Mouse (Mus musculus): ENCODE measurements around the gene Gm29609. TPM values are rescaled to one million over a fixed set of nuclear protein-coding genes. Genes with fewer than 3 reads are reported as not detected.

Gm29609 gene
- polyA plus RNA-seq, 1 experiment from 2014 or later, result 0.89 TPM

- WGBS, result 39% methylated on average over 3 of the region's 3 CpGs
- H3K27me3 ChIP-seq (ENCODE audit: insufficient read depth, poor library complexity, severe bottlenecking), result peaks cover 9% of the 10 kb centered on the region; the same call in 1 of the 2 replicates
- no peaks in the 10 kb centered on the region for H3K9me3 ChIP-seq
- DNase-seq (ENCODE audit: low spot score), result no peak
- H3K27ac ChIP-seq, result no peak within 1 kb of the TSS
- H3K4me1 ChIP-seq (replicated peaks), result no peaks in the 10 kb centered on the region
- no peaks in the 10 kb centered on the region for H3K36me3 ChIP-seq
- no peak within 1 kb of the TSS for H3K4me3 ChIP-seq
Measured at GRCm38 (mm10) chr5:31116354-31116753, 63.4 kb downstream of the Gm29609 start, which contains the start of gene Trim54. Trim54 (plus strand) TSS chr5:31116712.

- Histone ChIP-seq H3K36me3 (no peaks in the 10 kb centered on the region), H3K27ac (no peak overlapping the region), H3K4me3 (no peak overlapping the region), H3K27me3 (ENCODE audit: insufficient read depth, poor library complexity, severe bottlenecking) (peaks cover 3% of the 10 kb centered on the region; the same call in 1 of the 2 replicates), H3K9me3 (no peaks in the 10 kb centered on the region), H3K4me1 (replicated peaks) (no peaks in the 10 kb centered on the region)
- no peak for DNase-seq (ENCODE audit: low spot score)
- 39% methylated on average over 7 of the region's 7 CpGs for WGBS
Measured at GRCm38 (mm10) chr5:31110781-31111180, 68.9 kb downstream of the Gm29609 start.

- peaks cover 3% of the 10 kb centered on the region; the same call in 1 of the 2 replicates for H3K27me3 ChIP-seq (ENCODE audit: insufficient read depth, poor library complexity, severe bottlenecking)
- no peaks in the 10 kb centered on the region for H3K36me3 ChIP-seq
- no peak within 1 kb of the TSS for H3K4me3 ChIP-seq
- no peak within 1 kb of the TSS for H3K27ac ChIP-seq
- 91% methylated on average over 18 of the region's 18 CpGs for WGBS
- no peaks in the 10 kb centered on the region for H3K4me1 ChIP-seq (replicated peaks)
- no peaks in the 10 kb centered on the region for H3K9me3 ChIP-seq
- no peak for DNase-seq (ENCODE audit: low spot score)
Measured at GRCm38 (mm10) chr5:31108000-31108490, 71.7 kb downstream of the Gm29609 start, which contains the start of gene Slc30a3. Slc30a3 (minus strand) TSS chr5:31108237.

DNA sequence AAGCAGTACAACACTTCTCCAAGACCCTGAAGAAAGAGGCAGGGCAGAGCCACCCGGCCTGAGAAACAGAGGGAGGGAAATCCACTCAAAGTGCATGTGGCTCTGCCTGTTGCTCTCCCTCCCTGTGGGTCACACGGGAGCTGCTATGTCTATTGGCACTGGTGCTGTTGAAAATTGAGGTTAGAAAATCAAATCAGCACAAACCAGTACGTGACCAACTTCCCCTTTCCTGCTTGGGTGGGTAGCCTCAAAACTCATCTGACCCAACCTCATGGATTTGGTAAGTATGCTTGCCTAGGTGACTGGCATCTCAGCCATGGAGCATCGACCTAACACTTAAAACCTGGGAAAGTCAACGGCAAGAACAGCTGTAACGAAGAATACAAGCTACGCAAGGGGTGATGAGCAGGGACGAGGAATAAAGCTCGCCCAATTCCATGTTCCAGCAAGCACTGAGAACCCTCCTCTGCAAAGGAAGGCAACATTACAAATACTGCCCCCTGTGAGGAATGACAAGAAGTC is 73.8 kb downstream of the Gm29609 start, which contains the start of gene Dnajc5g:
Gene Dnajc5g, plus strand, starts transcription at position 472 of the 522 bp plus-strand sequence.
- Histone ChIP-seq H3K4me3 (no peak within 1 kb of the TSS), H3K4me1 (replicated peaks) (no peaks in the 10 kb centered on the region), H3K27me3 (ENCODE audit: insufficient read depth, poor library complexity, severe bottlenecking) (peaks cover 3% of the 10 kb centered on the region; the same call in 1 of the 2 replicates), H3K36me3 (no peaks in the 10 kb centered on the region), H3K27ac (no peak within 1 kb of the TSS), H3K9me3 (no peaks in the 10 kb centered on the region)
- 84% methylated on average over 9 of the region's 9 CpGs for WGBS
- DNase-seq (ENCODE audit: low spot score), result no peak

DNA sequence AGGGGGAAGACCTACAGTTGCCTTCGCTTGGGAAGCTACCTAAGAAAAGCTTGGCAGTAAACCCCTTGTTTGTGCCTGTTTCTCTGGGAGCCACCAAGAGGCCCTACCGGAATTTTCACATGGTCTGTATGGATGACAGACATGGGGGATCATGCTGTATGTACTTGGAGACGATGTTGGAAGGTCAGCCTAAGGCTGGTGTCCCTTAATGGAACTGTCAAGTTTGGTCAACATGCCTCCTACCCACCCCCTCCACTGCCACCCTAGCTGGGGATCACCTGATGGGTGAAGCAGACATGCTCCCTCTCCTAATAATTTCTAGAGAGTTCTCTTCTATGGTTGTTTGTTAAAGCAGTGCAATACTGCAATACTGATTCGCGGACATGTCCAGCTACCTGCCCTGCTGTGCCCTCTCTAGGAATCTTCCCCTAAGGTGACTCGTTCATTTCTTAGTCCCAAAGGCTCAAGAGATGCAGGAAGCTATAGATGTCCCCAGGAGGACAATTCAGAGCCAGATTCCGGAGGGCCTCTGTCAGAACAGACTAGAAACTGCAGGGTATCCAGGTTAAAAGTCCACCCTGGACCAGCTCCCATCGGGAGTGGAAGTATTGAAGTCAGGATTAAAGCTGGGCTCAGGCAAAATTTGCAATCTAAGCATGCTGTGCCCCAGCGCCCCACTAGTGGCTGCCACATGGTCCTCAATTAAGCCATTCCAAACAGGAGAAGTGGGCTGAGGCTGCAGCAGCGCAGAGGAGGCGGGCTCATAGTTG is 83.8 kb downstream of the Gm29609 start:
- WGBS, result 26% methylated on average over 11 of the region's 11 CpGs
- H3K27me3 ChIP-seq (ENCODE audit: insufficient read depth, poor library complexity, severe bottlenecking), result peaks cover 87% of the 10 kb centered on the region

DNA sequence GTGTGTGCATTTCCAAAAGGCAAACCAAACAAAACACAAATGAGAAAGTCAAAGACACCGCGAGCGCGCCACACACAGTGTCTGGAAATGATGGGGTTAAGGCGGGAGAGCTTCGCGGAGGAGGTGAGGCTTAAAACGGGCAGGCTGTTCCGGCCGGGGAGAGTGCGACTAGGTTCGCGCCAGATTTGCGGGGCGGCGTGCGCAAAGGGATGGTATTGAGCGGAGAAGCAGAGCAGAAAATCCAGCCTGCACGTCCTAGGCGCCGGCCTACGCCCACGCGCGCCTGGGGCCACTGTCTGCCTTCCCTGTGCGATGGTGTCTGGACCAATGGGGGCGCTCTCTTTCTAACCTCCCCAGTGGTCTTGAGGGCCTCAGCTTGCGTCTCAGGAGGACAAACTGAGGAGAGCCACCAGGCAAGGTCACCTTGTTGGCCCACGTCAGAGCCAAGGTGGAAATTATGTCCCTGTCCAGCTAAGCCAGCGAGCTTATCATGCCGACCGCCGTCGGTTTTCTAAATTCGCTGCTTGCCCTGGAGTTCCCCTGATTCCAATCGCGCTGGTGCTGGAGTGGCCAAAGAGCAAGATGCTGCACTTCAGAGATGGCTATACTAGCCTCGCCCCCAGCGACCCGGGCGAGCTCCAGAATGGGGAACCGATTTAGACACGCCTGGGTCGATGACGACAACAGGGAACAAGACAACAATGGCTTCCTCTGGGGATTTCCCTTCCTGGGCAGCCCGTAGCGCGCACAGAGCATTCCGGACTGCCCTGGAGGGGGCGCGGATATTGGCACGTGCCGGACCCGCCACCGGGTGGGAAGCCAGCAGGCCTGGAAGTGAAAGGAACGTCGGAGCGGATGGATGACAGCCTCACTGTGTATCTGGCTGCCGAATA is 84.7 kb downstream of the Gm29609 start:
- Histone ChIP-seq H3K9me3 (no peaks in the 10 kb centered on the region), H3K27me3 (ENCODE audit: insufficient read depth, poor library complexity, severe bottlenecking) (peaks cover 95% of the 10 kb centered on the region), H3K4me3 (peak overlapping the region; percentile 47), H3K4me1 (replicated peaks) (peaks cover 39% of the 10 kb centered on the region), H3K36me3 (no peaks in the 10 kb centered on the region), H3K27ac (no peak overlapping the region)
- peak; percentile 62 for DNase-seq (ENCODE audit: low spot score)
- under 1% methylated on average over 59 of the region's 59 CpGs for WGBS

More for the DNA sequence above, 83.8 kb downstream of the Gm29609 start:
- H3K27ac ChIP-seq, result no peak overlapping the region
- no peaks in the 10 kb centered on the region for H3K36me3 ChIP-seq
- no peak for DNase-seq (ENCODE audit: low spot score)
- H3K4me3 ChIP-seq, result peak overlapping the region; percentile 47
- H3K4me1 ChIP-seq (replicated peaks), result peaks cover 39% of the 10 kb centered on the region
- H3K9me3 ChIP-seq, result no peaks in the 10 kb centered on the region

Other genes starting within 250 kb of the Gm29609 start
- 3.7 and 6.7 TPM in 2 replicates for gene Cgref1, start 234.3 kb downstream of the Gm29609 start, polyA plus RNA-seq (2016; fragmentation: Nextera tagmentation; extraction: Ambion mirVana)
- gene Preb, start 219.6 kb downstream of the Gm29609 start, polyA plus RNA-seq (2016; fragmentation: Nextera tagmentation; extraction: Ambion mirVana), result 147 and 152 TPM in 2 replicates
- gene Tcf23, start 211.2 kb downstream of the Gm29609 start, polyA plus RNA-seq (2016; fragmentation: Nextera tagmentation; extraction: Ambion mirVana), result not detected in 2 replicates
- 86.2 and 110 TPM in 2 replicates for gene Atraid, start 131.6 kb downstream of the Gm29609 start, polyA plus RNA-seq (2016; fragmentation: Nextera tagmentation; extraction: Ambion mirVana)
- 8.1 and 10.1 TPM in 2 replicates for gene Slc5a6, start 131.0 kb downstream of the Gm29609 start, polyA plus RNA-seq (2016; fragmentation: Nextera tagmentation; extraction: Ambion mirVana)
- gene Cad, start 125.1 kb downstream of the Gm29609 start, polyA plus RNA-seq (2016; fragmentation: Nextera tagmentation; extraction: Ambion mirVana), result 43.5 and 55.9 TPM in 2 replicates
- not detected in 2 replicates for gene Dnajc5g, start 73.6 kb downstream of the Gm29609 start, polyA plus RNA-seq (2016; fragmentation: Nextera tagmentation; extraction: Ambion mirVana)
- gene Slc30a3, start 71.7 kb downstream of the Gm29609 start, polyA plus RNA-seq (2016; fragmentation: Nextera tagmentation; extraction: Ambion mirVana), result 2.1 and 9.3 TPM in 2 replicates
- gene Trim54, start 63.2 kb downstream of the Gm29609 start, polyA plus RNA-seq (2016; fragmentation: Nextera tagmentation; extraction: Ambion mirVana), result not detected in 2 replicates
- not detected in 2 replicates for gene Ucn, start 41.1 kb downstream of the Gm29609 start, polyA plus RNA-seq (2016; fragmentation: Nextera tagmentation; extraction: Ambion mirVana)
- 59.2 and 60.7 TPM in 2 replicates for gene Mpv17, start 25.7 kb downstream of the Gm29609 start, polyA plus RNA-seq (2016; fragmentation: Nextera tagmentation; extraction: Ambion mirVana)
- gene Gtf3c2, start 233 bp upstream of the Gm29609 start, polyA plus RNA-seq (2016; fragmentation: Nextera tagmentation; extraction: Ambion mirVana), result 105 and 118 TPM in 2 replicates
- gene Snx17, start 13.3 kb upstream of the Gm29609 start, polyA plus RNA-seq (2016; fragmentation: Nextera tagmentation; extraction: Ambion mirVana), result 128 and 138 TPM in 2 replicates
- 85.2 and 99.3 TPM in 2 replicates for gene Eif2b4, start 13.5 kb upstream of the Gm29609 start, polyA plus RNA-seq (2016; fragmentation: Nextera tagmentation; extraction: Ambion mirVana)
- 12.7 and 15.0 TPM in 2 replicates for gene Zfp513, start 22.4 kb upstream of the Gm29609 start, polyA plus RNA-seq (2016; fragmentation: Nextera tagmentation; extraction: Ambion mirVana)
- 172 and 197 TPM in 2 replicates for gene Ppm1g, start 40.8 kb upstream of the Gm29609 start, polyA plus RNA-seq (2016; fragmentation: Nextera tagmentation; extraction: Ambion mirVana)
- gene Nrbp1, start 61.0 kb upstream of the Gm29609 start, polyA plus RNA-seq (2016; fragmentation: Nextera tagmentation; extraction: Ambion mirVana), result 151 and 159 TPM in 2 replicates
- gene Gm9970, start 61.3 kb upstream of the Gm29609 start, polyA plus RNA-seq (2016; fragmentation: Nextera tagmentation; extraction: Ambion mirVana), result 0.30 TPM in 1 of 2 replicates, not detected in the other
- gene Krtcap3, start 71.8 kb upstream of the Gm29609 start, polyA plus RNA-seq (2016; fragmentation: Nextera tagmentation; extraction: Ambion mirVana), result 3.9 and 6.7 TPM in 2 replicates
- 35.2 and 39.7 TPM in 2 replicates for gene Ift172, start 111.2 kb upstream of the Gm29609 start, polyA plus RNA-seq (2016; fragmentation: Nextera tagmentation; extraction: Ambion mirVana)
- gene Fndc4, start 116.2 kb upstream of the Gm29609 start, polyA plus RNA-seq (2016; fragmentation: Nextera tagmentation; extraction: Ambion mirVana), result 47.3 and 55.6 TPM in 2 replicates
- 0.14 TPM in 1 of 2 replicates, not detected in the other for gene Gckr, start 117.5 kb upstream of the Gm29609 start, polyA plus RNA-seq (2016; fragmentation: Nextera tagmentation; extraction: Ambion mirVana)